Mouse (Mus musculus): ENCODE measurements at regions not wholly inside any gene's neighbourhood (a gene's known extent, or its start where the extent isn't known, plus 50 kb on each side); places are given as distances from the start of the nearest gene placed in this dataset.
"Not testable (repeated sequence)": the region's sequence is repeated elsewhere in the genome, so short reads cannot be mapped to it uniquely, and the experiment has no call there.

DNA sequence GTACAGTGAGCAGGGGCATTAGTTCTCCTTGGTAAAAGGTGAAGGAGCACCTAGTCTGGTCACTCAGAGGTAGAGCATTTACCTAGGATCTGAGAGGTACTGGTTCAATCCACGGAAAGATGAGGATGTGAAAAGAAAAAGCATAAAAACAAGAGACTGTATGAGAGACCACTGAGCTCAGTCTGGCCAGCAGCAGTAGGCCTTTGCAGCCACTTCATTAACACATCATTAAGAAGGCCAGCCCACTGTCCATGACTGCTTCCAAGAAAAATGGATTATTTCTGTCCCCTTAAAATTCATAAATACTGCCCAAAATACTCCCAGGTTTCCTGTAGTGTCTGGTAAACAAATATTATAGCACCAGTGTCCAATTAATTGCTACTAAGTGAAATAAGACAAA lies 499.3 kb upstream of the 4930578C19Rik start:
- no peak for DNase-seq (ENCODE audit: low spot score)

DNA sequence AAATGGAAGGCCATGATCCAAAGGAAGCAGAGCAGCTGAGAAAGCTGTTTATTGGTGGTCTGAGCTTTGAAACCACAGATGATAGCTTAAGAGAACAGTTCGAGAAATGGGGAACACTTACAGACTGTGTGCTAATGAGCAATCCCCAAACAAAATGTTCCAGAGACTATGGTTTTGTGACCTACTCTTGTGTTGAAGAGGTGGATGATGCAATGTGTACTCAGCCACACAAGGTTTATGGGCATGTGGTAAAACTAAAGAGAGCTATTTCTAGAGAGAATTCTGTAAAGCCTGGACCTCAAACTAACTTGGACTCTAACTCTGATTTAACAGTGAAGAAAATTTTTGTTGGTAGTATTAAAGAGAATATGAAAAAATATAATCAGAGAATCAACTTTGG lies 481.4 kb upstream of the 4930578C19Rik start:
- no peak for DNase-seq (ENCODE audit: low spot score)

DNA sequence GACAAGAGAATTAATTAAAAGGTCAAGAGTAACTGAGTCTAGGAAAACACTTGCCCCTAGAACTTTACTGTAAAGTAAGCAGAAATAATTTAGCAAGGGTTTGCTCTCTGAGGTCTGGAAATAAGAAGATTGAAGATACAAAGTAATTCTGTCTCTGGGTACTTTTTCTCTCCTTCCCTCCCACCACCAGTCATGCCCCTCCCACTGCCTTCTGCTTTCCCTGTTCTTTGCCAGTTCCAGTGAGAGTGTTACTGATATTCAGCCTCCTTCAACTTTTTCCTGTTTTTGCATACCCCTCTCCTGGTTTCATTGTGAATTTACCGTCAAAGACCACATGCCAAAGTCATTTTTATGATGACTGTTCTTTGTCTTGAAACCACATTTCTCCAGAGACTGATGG lies 472.1 kb upstream of the 4930578C19Rik start:
- no peak for DNase-seq (ENCODE audit: low spot score)

DNA sequence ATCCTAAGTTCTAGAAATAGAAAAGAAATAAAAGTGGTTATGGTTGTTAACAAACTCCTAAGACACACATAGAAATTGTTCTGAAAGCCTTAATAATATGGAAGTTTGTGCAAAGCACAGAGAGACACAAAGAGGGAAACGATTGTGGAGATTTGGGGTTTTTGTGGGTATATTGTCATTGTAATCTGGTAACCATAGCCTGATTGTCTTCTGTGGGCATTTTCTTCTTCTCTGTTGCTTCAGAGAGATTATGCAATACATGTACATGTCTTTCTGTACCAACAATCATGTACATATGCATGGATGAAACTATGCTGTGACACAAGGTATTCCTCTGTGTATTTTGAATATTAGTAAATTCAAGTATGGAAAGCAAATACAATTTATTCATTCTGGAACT lies 461.9 kb upstream of the 4930578C19Rik start:
- DNase-seq (ENCODE audit: low spot score): no peak

DNA sequence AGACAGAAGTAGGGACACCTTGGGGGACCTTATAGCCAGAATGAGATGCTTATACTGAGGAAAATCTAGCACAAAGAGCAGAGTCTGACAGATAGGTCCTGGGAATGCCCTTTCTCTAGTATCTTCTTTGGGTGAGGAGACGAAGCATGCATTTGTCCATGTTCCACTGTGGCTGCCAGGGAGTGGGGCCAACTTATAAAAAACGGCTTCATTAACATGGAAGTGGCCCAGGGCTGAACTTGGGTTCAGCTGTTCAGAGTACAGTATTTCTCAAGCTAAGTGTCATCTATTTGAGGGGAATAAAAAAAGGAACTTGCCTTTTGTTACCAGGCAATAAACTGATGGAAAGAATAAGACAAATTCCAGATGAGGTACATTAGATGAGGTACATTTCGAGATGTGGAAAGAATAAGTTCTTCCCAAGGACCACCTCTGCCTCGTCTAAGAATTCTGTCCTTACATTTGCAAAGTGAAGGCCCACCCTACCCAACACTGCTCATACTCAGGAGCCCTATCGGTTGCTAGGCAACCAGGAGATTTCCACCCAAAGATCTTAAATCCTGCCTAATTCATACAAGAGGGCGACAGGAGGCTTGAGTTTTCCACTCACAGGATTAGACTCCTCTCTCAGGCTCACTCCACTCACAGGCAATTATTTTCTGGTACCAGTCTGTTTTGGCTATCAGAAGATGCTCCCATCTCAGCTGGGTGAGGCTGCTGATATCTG lies 460.3 kb upstream of the 4930578C19Rik start:
- DNase-seq (ENCODE audit: low spot score): no peak

DNA sequence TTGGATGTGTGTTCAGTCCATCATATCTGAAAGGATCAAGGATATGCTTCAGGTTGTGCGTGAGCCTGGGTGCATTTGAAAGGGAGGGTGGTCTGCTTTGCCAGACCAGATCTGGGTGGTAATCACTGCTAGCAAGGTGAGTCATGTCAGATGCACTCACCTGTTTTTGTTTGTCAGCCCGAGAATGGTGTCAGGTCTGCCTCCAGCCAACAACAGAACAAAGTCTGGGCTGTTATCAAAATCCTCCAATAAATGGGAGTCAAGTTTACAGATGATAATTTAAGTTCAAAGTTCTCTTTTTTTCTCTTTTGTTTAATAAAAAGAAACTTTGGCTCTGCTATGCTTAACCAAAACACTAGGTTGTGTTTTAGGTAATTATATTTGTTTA lies 421.6 kb upstream of the 4930578C19Rik start:
- no peak for DNase-seq (ENCODE audit: low spot score)

DNA sequence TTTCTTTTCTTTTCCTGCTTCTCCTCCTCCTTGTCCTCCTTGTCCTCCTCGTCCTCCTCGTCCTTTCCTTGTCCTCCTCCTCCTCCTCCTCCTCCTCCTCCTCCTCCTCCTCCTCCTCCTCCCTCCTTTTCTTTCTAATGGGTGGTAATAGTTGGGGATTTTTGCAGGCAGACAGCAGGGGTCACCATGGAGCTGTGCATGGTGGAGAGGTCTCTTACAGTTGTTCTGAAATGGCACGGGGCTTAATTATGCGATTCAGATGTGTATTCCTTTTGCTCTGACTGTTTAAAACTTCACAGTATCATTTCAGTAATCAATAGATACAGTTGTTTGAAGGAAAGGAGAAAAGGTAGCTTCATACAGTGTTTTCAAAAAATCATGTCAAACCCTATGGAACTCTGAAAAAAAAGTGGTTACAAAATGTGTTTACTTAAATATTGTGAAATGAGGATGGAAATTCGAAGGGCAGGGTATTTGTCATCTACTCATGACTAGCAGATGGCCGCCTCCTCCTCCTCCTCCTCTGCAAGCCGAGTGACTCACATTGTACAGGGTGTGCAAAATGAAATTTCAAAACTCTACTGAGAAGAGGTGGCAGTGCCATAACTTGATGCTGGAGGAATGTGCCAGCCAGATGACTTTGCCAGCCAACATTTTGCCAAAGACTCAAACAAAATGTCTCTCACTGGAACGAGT lies 421.0 kb upstream of the 4930578C19Rik start:
- DNase-seq (ENCODE audit: low spot score): peak; percentile 41

DNA sequence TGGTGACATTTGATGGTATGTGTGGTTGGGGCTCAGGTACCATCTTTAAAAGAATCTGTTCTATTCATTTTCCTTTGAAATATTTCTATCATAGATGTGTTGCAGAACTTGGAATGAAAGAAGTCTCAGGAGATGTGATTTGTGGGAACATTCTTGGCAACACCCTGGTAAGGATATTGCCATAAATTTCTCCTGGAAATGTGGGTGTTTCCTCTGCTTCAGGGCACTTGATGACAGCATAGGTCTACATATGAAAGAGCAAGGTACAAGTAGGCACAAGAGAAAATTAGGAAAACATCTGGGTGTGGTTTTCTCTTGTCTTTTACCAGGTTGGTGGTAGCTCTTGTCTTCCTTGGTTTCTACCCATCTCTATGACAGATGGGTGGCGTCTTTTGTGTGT lies 414.5 kb upstream of the 4930578C19Rik start:
- DNase-seq (ENCODE audit: low spot score): no peak

DNA sequence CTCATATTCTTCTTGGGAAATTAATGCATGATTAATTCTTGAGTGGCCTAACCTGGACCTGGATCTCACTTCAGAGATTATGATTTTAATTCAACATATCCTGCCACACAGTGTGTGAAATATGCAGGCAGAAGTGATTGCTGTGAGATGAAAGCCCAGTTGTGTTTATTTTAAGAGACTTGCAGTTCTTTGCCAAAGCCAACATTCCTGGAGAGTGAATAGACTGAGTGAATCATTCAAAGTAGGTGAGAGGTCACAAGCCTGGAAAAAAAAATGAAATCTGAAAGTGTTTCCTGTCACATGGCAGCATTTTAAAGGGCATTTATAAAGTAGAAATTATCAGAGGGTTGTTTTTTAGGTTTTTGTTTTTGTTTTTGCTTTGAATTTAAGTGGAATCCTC lies 412.9 kb upstream of the 4930578C19Rik start:
- peak; percentile 3 for DNase-seq (ENCODE audit: low spot score)

DNA sequence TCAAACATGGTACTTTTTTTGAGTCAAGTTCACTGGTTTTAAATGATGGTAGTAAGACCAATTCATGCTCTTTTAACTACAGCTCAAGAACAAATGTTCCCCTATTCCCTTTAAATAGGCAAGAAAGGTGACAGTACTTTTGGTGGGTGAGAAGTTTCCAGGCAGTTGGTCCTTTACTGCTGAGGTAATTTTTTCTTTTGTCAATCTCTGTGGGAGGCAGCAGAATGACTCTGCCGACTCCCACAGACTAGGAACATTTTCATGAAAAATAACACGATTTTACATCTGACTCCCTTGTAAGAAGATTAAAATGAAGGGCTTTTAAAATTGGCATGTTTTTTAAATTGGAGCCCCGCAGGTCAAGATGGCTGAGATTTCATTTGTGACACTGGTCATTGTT lies 377.5 kb upstream of the 4930578C19Rik start:
- no peak for DNase-seq (ENCODE audit: low spot score)

DNA sequence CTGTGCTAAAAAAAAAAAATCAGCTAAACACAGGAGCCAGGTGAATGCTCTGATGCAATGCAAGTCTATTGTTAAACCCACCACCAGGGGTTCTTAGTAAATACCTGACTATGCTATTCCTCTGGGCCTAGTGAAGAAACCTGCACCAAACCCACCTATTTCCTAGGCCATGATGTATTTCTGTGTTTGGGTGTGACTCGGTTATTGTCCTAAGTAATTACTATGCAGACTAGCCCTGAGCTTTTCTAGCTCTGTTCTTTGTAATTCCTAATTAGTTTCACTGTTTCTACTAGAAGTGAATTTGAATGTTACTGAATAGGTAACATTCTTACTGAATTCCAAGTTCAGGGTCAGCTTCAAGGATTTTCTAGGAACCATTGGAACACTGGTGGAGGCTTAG lies 363.8 kb upstream of the 4930578C19Rik start:
- DNase-seq (ENCODE audit: low spot score): not testable (repeated sequence)

DNA sequence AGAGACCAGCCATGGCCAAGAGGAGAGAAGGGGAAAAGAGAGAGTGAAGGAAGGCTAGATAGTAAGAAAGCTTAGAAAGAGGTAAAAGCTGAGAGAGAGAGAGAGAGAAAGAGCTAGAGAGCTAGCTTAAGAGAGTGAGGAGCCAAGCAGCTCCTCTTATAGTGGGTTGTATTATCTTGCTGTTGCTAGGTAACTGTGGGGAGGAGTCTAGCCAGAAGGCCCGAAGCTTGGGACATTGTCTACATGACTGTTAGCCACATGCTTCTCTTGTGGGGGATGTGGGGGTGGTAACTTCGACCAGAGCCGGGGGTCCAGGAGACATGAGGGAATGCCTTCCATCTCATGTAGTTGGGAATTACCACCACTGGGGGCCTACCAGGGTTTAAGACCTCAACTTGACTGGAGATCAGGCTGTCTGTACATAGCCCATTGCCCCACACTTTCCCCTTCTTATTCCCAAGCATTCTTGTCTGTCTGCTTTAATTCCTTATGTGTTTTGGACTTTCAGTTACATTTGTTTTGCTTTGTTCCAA lies 353.3 kb upstream of the 4930578C19Rik start:
- no peak for DNase-seq (ENCODE audit: low spot score)

All from urinary bladder, postnatal 14 days (tissue).